Mouse (Mus musculus) mesoderm, embryonic 11.5 days (tissue): ENCODE results near the gene Zfp119a.
A peak's percentile ranks its signal among the peaks of the same experiment; 100 is the strongest.
"Not testable (repeated sequence)": the region's sequence is repeated elsewhere in the genome, so short reads cannot be mapped to it uniquely, and the experiment has no call there.

ENCODE experiments used
- DNase-seq: peaks from one replicate; pipeline ENCODE4 v3.0.0-alpha.2; 2012; ENCODE audit warnings: low read depth, low spot score

The Zfp119a gene

DNA sequence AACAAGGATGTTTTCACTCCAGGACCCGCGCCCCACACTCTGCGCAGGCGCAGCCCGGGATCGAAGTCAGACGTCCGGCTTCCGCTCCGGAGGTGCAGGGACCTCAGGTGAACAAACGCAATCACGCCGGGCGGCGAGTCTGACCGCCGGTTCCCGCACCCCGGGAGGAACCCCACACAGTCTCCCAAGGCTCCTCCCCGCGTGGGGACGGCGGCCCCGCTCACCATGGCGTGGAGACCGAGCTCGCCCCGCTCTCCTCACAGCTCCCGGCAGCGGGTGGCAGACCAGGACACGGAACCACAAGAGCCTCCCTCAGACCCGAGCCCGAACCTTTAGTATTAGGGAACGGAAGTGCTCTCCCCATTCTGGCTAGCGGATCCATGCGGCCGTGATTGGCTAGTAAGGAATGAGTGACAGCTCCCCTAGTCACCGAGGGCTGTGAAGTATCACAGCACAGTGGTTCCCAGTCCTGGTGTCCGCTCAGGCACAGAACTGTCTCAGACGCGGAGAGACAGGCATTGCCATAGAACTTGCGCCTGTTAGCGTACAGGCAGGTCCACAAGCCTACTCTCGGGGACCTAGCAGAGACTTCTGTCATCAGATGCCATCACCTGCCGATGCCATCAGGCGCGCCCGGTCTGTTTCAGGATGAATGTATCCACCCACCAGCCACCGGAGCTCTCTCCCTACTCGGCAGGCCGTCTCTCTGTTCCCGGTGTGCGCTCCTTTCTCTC, at the start of gene Zfp119a:
Zfp119a (minus strand) TSS at position 295 of the 734 bp plus-strand sequence.
- peak; percentile 86 for DNase-seq

GRCm38 (mm10) chr17:55906669-55907068, 27.9 kb upstream of the Zfp119a start:
- no peak for DNase-seq

DNA sequence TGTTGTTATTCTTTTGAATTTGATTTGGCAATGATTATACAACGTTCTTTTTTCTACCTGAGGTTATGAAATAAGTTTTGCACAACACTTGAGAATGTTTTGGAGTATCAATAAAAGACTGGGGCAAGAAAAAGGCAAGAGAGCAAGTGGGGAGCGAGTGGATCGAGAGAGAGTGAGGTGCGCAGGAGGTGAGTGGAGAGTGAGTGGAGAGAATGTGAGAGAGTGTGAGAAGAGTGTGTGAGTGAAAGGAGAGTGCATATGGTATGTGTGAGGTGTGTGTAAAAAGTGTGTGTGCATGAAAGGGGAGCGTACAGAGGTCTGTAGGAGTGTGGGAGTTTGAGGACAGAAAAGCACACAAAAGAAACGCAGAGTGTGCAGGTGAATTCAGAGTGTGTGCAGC, 25.4 kb upstream of the Zfp119a start:
- DNase-seq, result no peak

DNA sequence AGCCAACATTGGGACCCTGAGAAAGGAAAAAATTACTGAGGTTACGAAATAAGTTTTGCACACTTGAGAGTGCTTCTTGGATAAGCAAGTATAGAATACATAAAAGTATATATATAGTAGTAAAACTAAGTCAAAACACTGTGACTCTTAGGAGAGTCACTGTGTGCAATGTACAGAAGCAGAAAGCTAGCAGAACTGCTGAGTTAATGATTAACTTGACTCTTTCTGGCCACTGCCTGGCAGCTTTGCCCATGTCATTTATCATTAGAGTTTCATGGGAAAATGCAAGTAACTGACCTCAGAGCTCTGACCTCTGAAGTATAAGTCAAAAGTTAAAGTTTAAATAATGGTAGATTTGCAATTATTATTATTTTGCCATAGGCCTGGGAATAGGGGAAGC, 25.0 kb upstream of the Zfp119a start:
- DNase-seq, result no peak

GRCm38 (mm10) chr17:55903087-55903486, 24.4 kb upstream of the Zfp119a start:
- DNase-seq, result no peak

- DNase-seq, result not testable (repeated sequence)
Observed at GRCm38 (mm10) chr17:55892406-55892955, 13.8 kb upstream of the Zfp119a start.

- DNase-seq, result no peak
Observed at GRCm38 (mm10) chr17:55884912-55885311, 6.2 kb upstream of the Zfp119a start.

- no peak for DNase-seq
Observed at GRCm38 (mm10) chr17:55883631-55884030, 4.9 kb upstream of the Zfp119a start.

DNA sequence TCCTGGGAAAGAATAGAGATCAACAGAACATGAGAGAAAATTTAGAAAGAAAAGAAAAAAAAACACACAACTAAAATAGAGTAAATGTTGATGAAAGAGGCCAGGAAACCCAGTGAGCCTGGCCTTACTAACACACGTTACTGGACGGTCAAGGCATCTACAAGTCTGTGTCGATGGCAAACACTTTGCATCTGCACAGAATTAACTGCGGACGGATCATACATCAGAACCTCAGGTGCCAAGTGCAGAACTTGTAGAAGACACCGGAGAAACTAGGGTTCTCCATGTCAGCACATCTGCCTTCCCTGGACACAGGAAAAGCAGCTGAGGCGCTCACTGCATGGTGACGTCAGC, 471 bp downstream of the Zfp119a start:
- peak; percentile 11 for DNase-seq

GRCm38 (mm10) chr17:55877184-55877583, 1.5 kb downstream of the Zfp119a start:
- DNase-seq, result no peak

DNA sequence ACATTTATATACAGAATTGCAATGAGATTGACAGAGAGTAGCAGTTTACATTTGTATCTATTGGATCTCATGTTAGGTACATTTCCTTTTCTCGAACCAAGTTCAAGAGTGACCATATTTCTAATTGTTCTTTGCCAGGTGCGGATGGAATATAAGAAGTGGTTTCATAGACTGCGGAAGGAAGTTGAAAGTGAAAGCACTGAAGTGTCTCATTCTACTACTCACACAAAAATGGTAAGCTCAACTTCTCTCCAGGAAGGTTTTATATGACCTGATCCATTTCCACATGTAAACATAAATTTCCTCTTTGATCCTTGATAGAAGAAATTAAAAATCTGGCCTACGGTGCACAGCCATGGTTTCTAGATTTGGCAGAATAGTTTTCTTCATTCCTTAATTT, 35.7 kb downstream of the Zfp119a start:
- no peak for DNase-seq

GRCm38 (mm10) chr17:55821566-55821965, 57.2 kb downstream of the Zfp119a start:
- DNase-seq, result no peak

GRCm38 (mm10) chr17:55816853-55817252, 61.9 kb downstream of the Zfp119a start:
- no peak for DNase-seq
